Mouse (Mus musculus) embryo, embryonic 9.5 days (tissue): Measurements from ENCODE around the gene Hcls1.

Source experiments
- DNase-seq: peaks from one replicate; pipeline ENCODE4 v3.0.0-alpha.2; 2017; ENCODE audit errors: extremely low spot score

The Hcls1 gene

GRCm38 (mm10) chr16:36930231-36931136 lies 4.3 kb upstream of the Hcls1 start:
- no peak for DNase-seq

GRCm38 (mm10) chr16:36931381-36931780 lies 3.4 kb upstream of the Hcls1 start:
- no peak for DNase-seq

- no peak for DNase-seq
Measured at GRCm38 (mm10) chr16:36931976-36932375, 2.8 kb upstream of the Hcls1 start.

- no peak for DNase-seq
Measured at GRCm38 (mm10) chr16:36932546-36932945, 2.2 kb upstream of the Hcls1 start.

GRCm38 (mm10) chr16:36934131-36934840 lies 497 bp upstream of the Hcls1 start:
- no peak for DNase-seq

- no peak for DNase-seq
Measured at GRCm38 (mm10) chr16:36935814-36936213, 1.0 kb downstream of the Hcls1 start.

GRCm38 (mm10) chr16:36941137-36941727 lies 6.4 kb downstream of the Hcls1 start:
- no peak for DNase-seq

- DNase-seq: no peak
Measured at GRCm38 (mm10) chr16:36941895-36942294, 7.1 kb downstream of the Hcls1 start.

GRCm38 (mm10) chr16:36943591-36943990 lies 8.8 kb downstream of the Hcls1 start:
- DNase-seq: no peak

GRCm38 (mm10) chr16:36944895-36945424 lies 10.2 kb downstream of the Hcls1 start:
- DNase-seq: no peak

GRCm38 (mm10) chr16:36946459-36947159 lies 11.8 kb downstream of the Hcls1 start:
- no peak for DNase-seq

GRCm38 (mm10) chr16:36947646-36948197 lies 12.9 kb downstream of the Hcls1 start:
- no peak for DNase-seq

- no peak for DNase-seq
Measured at GRCm38 (mm10) chr16:36949614-36950336, 15.0 kb downstream of the Hcls1 start.

GRCm38 (mm10) chr16:36951029-36951428 lies 16.2 kb downstream of the Hcls1 start:
- DNase-seq: no peak

GRCm38 (mm10) chr16:36955106-36955505 lies 20.3 kb downstream of the Hcls1 start:
- DNase-seq: no peak

- no peak for DNase-seq
Measured at GRCm38 (mm10) chr16:36963415-36963814, 28.6 kb downstream of the Hcls1 start.

- no peak for DNase-seq
Measured at GRCm38 (mm10) chr16:36979127-36979526, 44.3 kb downstream of the Hcls1 start.

- DNase-seq: no peak
Measured at GRCm38 (mm10) chr16:36983796-36984195, 49.0 kb downstream of the Hcls1 start.

GRCm38 (mm10) chr16:36985636-36986042 lies 50.9 kb downstream of the Hcls1 start:
- DNase-seq: no peak

GRCm38 (mm10) chr16:36987399-36987798 lies 52.6 kb downstream of the Hcls1 start:
- no peak for DNase-seq

GRCm38 (mm10) chr16:36988066-36988465 lies 53.3 kb downstream of the Hcls1 start:
- DNase-seq: no peak
